Mouse (Mus musculus) liver, embryonic 14.5 days (tissue): ENCODE data around the gene Naaladl2.

Experiments
- CTCF ChIP-seq: IDR thresholded peaks from 2 replicates; pipeline ENCODE4 v1.5.1; 2016; ENCODE audit warnings: antibody characterized with exemption, low read depth, control low read depth
- EP300 ChIP-seq: IDR thresholded peaks from 2 replicates; pipeline ENCODE4 v1.6.1; 2016; ENCODE audit warnings: antibody characterized with exemption, low read depth

- TF ChIP-seq CTCF (no peak), EP300 (no peak)
Measured at GRCm38 (mm10) chr3:24784108-24784507, 360.0 kb downstream of the Naaladl2 start.
